Mouse (Mus musculus): Measurements from ENCODE around the gene Gm12248. TPM values are rescaled to one million over a fixed set of nuclear protein-coding genes. Genes with fewer than 3 reads are reported as not detected.

The Gm12248 gene
- total and polyA plus RNA-seq, 3 experiments, result 0.05 to 0.90 TPM; not detected in 1

DNA sequence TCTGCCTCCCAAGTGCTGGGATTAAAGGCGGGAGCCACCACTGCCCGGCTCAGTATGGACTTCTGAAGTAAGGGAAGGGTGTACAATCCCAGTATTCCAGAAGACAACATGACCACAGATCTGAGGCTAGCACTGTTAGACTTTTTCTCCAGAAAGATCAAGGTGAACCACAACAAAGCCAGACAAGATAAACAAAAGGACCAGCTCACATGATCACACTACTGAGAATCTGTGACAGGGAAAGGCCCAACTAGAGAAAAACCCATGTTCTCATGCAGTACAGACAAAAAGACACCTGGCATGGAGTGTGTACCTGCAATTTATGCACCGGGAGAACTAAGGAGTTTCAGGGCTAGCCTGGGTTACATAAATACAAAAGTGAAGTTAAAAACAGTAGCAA, 39.1 kb upstream of the Gm12248 start:
- TF ChIP-seq GATA2 (IDR thresholded peaks at IDR 0.05; ENCODE audit: borderline replicate concordance, low read depth, low read length), result no peak
- no peak for TF ChIP-seq GATA1 (IDR thresholded peaks at IDR 0.05; ENCODE audit: borderline replicate concordance, low read length)
- TF ChIP-seq POLR2AphosphoS5 (IDR thresholded peaks at IDR 0.05; ENCODE audit: insufficient replicate concordance, low read depth, low read length), result no peak
- TF ChIP-seq CTCF (IDR thresholded peaks at IDR 0.05; ENCODE audit: low read depth, low read length), result no peak
- no peak for TF ChIP-seq TAL1 (conservative IDR thresholded peaks at IDR 0.05; ENCODE audit: low read depth, low read length)
- no peaks in the 10 kb centered on the region for H3K9me3 ChIP-seq (replicated peaks)
- H3K4me1 ChIP-seq (ENCODE audit: insufficient read depth, low read depth, low read length), result peaks cover 38% of the 10 kb centered on the region
- ATAC-seq (ENCODE audit: extremely low read depth, insufficient number of reproducible peaks, low FRiP score, poor library complexity, severe bottlenecking), result no peak
- no peak overlapping the region for H3K4me3 ChIP-seq (ENCODE audit: low read depth, low read length)
- no peak for DNase-seq (ENCODE audit: low spot score)
- no peaks in the 10 kb centered on the region for H3K27me3 ChIP-seq (ENCODE audit: insufficient read depth, low read length)
- peaks cover 94% of the 10 kb centered on the region for H3K36me3 ChIP-seq (replicated peaks)

DNA sequence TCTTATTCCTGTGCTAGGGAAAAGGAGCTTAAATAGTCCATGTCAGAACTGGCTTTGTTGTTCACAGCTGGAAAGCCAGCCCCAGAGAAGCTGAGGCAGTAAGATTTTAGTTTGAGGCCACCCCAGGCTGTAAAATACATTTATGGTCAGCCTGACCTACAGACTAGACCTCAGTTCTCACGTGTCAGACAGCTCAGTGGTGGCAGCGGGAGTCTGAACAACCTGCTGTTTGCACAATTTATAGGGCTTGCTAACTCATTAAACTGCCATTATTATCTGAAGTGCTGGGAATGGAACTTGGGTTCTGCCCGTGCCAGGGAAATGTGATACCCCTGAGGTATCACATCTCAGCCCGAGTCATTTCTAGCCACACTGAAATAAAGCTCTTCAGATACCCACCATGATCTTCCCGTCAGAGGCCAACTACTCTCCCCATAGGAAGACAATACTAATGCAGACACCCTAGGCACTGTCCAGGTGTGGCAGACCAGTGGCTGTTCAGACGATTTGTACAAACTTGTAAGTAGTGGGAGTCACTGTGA, 36.4 kb upstream of the Gm12248 start:
- Histone ChIP-seq H3K4me1 (ENCODE audit: insufficient read depth, low read depth, low read length) (peaks cover 40% of the 10 kb centered on the region), H3K27me3 (ENCODE audit: insufficient read depth, low read length) (no peaks in the 10 kb centered on the region), H3K4me3 (ENCODE audit: low read depth, low read length) (no peak overlapping the region), H3K36me3 (replicated peaks) (peaks cover 94% of the 10 kb centered on the region), H3K9me3 (replicated peaks) (no peaks in the 10 kb centered on the region)
- ATAC-seq (ENCODE audit: extremely low read depth, insufficient number of reproducible peaks, low FRiP score, poor library complexity, severe bottlenecking) (no peak), DNase-seq (ENCODE audit: low spot score) (no peak)
- no peak for TF ChIP-seq POLR2AphosphoS5 (IDR thresholded peaks at IDR 0.05; ENCODE audit: insufficient replicate concordance, low read depth, low read length)
- TF ChIP-seq CTCF (IDR thresholded peaks at IDR 0.05; ENCODE audit: low read depth, low read length), result no peak
- no peak for TF ChIP-seq GATA1 (IDR thresholded peaks at IDR 0.05; ENCODE audit: borderline replicate concordance, low read length)
- no peak for TF ChIP-seq GATA2 (IDR thresholded peaks at IDR 0.05; ENCODE audit: borderline replicate concordance, low read depth, low read length)
- no peak for TF ChIP-seq TAL1 (conservative IDR thresholded peaks at IDR 0.05; ENCODE audit: low read depth, low read length)

DNA sequence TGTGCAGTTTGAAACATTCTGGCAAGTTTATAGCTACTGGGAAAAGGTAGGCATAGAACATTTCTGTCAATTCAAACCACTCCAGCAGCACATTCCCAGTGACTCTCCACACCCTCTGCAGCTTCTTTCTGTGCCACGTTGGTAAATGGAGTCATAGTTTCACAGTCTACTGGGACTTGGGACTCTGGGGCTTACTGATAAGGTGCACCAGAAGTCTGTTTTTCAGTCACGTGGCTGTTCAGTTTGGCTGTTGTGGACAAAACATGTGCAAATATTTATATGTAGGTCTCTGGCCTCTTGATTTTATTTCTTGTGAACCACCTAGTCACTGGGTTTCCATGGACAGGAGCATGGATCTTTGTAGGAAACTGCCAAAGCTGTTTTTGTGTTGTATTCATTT, 34.6 kb upstream of the Gm12248 start:
- H3K36me3 ChIP-seq (replicated peaks), result peaks cover 98% of the 10 kb centered on the region
- H3K4me3 ChIP-seq (ENCODE audit: low read depth, low read length), result no peak overlapping the region; the same call in 1 of the 2 replicates
- peak; percentile 77 for ATAC-seq (ENCODE audit: extremely low read depth, insufficient number of reproducible peaks, low FRiP score, poor library complexity, severe bottlenecking)
- TF ChIP-seq GATA2 (IDR thresholded peaks at IDR 0.05; ENCODE audit: borderline replicate concordance, low read depth, low read length) (no peak), TAL1 (conservative IDR thresholded peaks at IDR 0.05; ENCODE audit: low read depth, low read length) (peak; percentile 69), POLR2AphosphoS5 (IDR thresholded peaks at IDR 0.05; ENCODE audit: insufficient replicate concordance, low read depth, low read length) (no peak)
- DNase-seq (ENCODE audit: low spot score), result peak; percentile 46
- peaks cover 40% of the 10 kb centered on the region for H3K4me1 ChIP-seq (ENCODE audit: insufficient read depth, low read depth, low read length)
- H3K9me3 ChIP-seq (replicated peaks), result no peaks in the 10 kb centered on the region
- H3K27me3 ChIP-seq (ENCODE audit: insufficient read depth, low read length), result no peaks in the 10 kb centered on the region

DNA sequence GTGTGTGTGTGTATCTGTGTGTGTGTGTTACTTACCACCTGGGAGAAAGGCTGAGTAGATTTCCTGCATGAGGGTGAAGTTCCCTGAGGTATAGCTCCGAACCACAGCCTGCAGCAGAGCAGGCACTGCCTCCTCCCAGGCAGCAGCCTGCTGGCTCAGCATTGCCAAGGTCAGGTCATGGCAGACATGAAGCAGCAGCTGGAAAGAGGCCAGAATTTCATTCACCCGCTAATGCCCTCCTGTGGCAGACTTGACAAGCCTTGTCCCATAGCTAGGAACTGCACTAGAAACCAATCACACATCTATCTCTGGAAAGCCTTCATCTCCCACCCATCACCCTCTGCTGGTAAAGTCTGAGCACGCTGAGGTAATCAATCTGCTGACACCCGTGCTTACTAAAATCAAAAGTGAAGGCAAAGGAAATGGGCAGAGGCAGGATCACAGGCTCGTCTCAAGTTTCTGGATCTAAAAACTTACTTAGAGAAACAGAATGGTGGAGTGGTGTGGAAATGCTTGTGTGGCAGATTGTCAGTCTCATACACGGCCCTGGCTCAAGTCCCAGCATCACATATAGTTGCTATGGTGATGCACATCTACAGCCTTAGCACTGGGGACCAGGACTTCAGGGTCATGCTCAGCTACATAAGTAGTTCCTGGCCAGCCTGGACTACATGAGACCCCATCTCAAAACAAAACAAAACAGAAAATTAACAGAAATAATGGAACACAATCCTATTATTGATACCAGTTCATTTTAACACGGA, 33.6 kb upstream of the Gm12248 start:
- no peak for ATAC-seq (ENCODE audit: extremely low read depth, insufficient number of reproducible peaks, low FRiP score, poor library complexity, severe bottlenecking)
- H3K4me1 ChIP-seq (ENCODE audit: insufficient read depth, low read depth, low read length), result peaks cover 40% of the 10 kb centered on the region
- no peak for DNase-seq (ENCODE audit: low spot score)
- TF ChIP-seq TAL1 (conservative IDR thresholded peaks at IDR 0.05; ENCODE audit: low read depth, low read length) (no peak), GATA2 (IDR thresholded peaks at IDR 0.05; ENCODE audit: borderline replicate concordance, low read depth, low read length) (no peak), CTCF (IDR thresholded peaks at IDR 0.05; ENCODE audit: low read depth, low read length) (no peak), POLR2AphosphoS5 (IDR thresholded peaks at IDR 0.05; ENCODE audit: insufficient replicate concordance, low read depth, low read length) (no peak), GATA1 (IDR thresholded peaks at IDR 0.05; ENCODE audit: borderline replicate concordance, low read length) (no peak)
- peaks cover 96% of the 10 kb centered on the region for H3K36me3 ChIP-seq (replicated peaks)
- H3K9me3 ChIP-seq (replicated peaks), result no peaks in the 10 kb centered on the region
- no peaks in the 10 kb centered on the region for H3K27me3 ChIP-seq (ENCODE audit: insufficient read depth, low read length)
- H3K4me3 ChIP-seq (ENCODE audit: low read depth, low read length), result no peak overlapping the region

- no peak overlapping the region for H3K4me3 ChIP-seq (ENCODE audit: low read depth, low read length)
- H3K4me1 ChIP-seq (ENCODE audit: insufficient read depth, low read depth, low read length), result peaks cover 39% of the 10 kb centered on the region
- peaks cover 96% of the 10 kb centered on the region for H3K36me3 ChIP-seq (replicated peaks)
- ATAC-seq (ENCODE audit: extremely low read depth, insufficient number of reproducible peaks, low FRiP score, poor library complexity, severe bottlenecking), result no peak
- no peak for TF ChIP-seq GATA1 (IDR thresholded peaks at IDR 0.05; ENCODE audit: borderline replicate concordance, low read length)
- no peak for TF ChIP-seq GATA2 (IDR thresholded peaks at IDR 0.05; ENCODE audit: borderline replicate concordance, low read depth, low read length)
- TF ChIP-seq CTCF (IDR thresholded peaks at IDR 0.05; ENCODE audit: low read depth, low read length), result no peak
- no peak for TF ChIP-seq TAL1 (conservative IDR thresholded peaks at IDR 0.05; ENCODE audit: low read depth, low read length)
- TF ChIP-seq POLR2AphosphoS5 (IDR thresholded peaks at IDR 0.05; ENCODE audit: insufficient replicate concordance, low read depth, low read length), result no peak
- H3K9me3 ChIP-seq (replicated peaks), result no peaks in the 10 kb centered on the region
- DNase-seq (ENCODE audit: low spot score), result no peak
- H3K27me3 ChIP-seq (ENCODE audit: insufficient read depth, low read length), result no peaks in the 10 kb centered on the region
Observed at GRCm38 (mm10) chr11:58125021-58125420, 32.1 kb upstream of the Gm12248 start.

DNA sequence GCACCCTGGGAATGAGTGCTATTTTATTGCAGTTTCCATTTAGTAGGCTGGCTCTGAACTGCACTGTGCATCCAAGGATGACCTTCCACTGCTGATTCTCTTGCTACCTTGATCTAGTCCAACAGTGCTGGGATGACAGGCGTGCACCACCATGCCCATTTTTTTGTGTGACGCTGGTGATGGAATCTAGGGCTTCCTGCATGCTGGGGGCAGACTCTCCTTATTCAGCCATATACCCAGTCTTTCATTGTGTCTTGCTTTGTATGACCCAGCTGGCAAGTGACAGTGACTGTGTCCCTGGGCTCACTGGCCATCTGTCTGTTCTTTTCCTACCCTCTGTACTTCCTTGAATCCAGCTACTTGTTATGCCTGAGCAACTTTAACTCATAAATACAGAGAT, 30.8 kb upstream of the Gm12248 start:
- Histone ChIP-seq H3K36me3 (replicated peaks) (peaks cover 90% of the 10 kb centered on the region), H3K4me1 (ENCODE audit: insufficient read depth, low read depth, low read length) (peaks cover 28% of the 10 kb centered on the region), H3K27me3 (ENCODE audit: insufficient read depth, low read length) (no peaks in the 10 kb centered on the region), H3K9me3 (replicated peaks) (no peaks in the 10 kb centered on the region), H3K4me3 (ENCODE audit: low read depth, low read length) (no peak overlapping the region)
- no peak for ATAC-seq (ENCODE audit: extremely low read depth, insufficient number of reproducible peaks, low FRiP score, poor library complexity, severe bottlenecking)
- TF ChIP-seq CTCF (IDR thresholded peaks at IDR 0.05; ENCODE audit: low read depth, low read length) (no peak), TAL1 (conservative IDR thresholded peaks at IDR 0.05; ENCODE audit: low read depth, low read length) (no peak), GATA2 (IDR thresholded peaks at IDR 0.05; ENCODE audit: borderline replicate concordance, low read depth, low read length) (no peak), POLR2AphosphoS5 (IDR thresholded peaks at IDR 0.05; ENCODE audit: insufficient replicate concordance, low read depth, low read length) (no peak), GATA1 (IDR thresholded peaks at IDR 0.05; ENCODE audit: borderline replicate concordance, low read length) (no peak)
- DNase-seq (ENCODE audit: low spot score), result no peak

Measured in G1E (cell line).